Mouse (Mus musculus): Measurements from ENCODE around the gene Tmem274. TPM values are rescaled to one million over a fixed set of nuclear protein-coding genes. Genes with fewer than 3 reads are reported as not detected.
A peak's percentile ranks its signal among the peaks of the same experiment; 100 is the strongest.

Tmem274 gene
- polyA plus RNA-seq, 1 experiment from 2014 or later: 0.35 TPM

DNA sequence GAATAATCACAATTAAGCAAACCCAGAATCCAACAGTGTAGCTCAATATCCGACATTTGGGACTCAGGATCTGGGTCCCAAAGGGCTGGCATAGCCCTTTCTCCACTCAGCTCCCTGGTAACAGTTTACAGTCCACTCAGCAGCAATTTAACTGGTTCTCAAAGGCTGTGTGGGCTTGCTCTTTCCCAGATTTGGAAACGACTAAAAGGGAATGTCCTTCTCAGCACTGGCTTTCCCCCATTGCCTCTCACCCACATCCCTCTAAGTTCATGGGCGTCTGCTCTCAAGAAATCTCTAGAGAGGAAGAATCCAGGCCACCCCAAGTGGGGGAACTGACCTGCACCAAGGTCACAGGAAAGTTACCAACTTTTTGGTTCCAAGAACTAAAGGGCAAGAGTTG lies 7.4 kb downstream of the Tmem274 start:
- H3K27me3 ChIP-seq: no peaks in the 10 kb centered on the region
- peaks cover 19% of the 10 kb centered on the region for H3K4me1 ChIP-seq (replicated peaks)
- no peaks in the 10 kb centered on the region for H3K9me3 ChIP-seq (replicated peaks)
- H3K27ac ChIP-seq: peak overlapping the region; percentile 90
- H3K4me2 ChIP-seq: peak overlapping the region; percentile 88
- H3K4me3 ChIP-seq: peak overlapping the region; percentile 81
- no peak for ATAC-seq (replicated peaks; ENCODE audit: insufficient number of reproducible peaks, insufficient read depth, low FRiP score, low read depth)
- peaks cover 29% of the 10 kb centered on the region for H3K36me3 ChIP-seq
- WGBS: 38% methylated on average over 3 of the region's 3 CpGs
- peak overlapping the region; percentile 73 for H3K9ac ChIP-seq

- H3K4me1 ChIP-seq (replicated peaks): peaks cover 19% of the 10 kb centered on the region
- peak within 1 kb of the TSS; percentile 81 for H3K4me3 ChIP-seq
- H3K9me3 ChIP-seq (replicated peaks): no peaks in the 10 kb centered on the region
- H3K27me3 ChIP-seq: no peaks in the 10 kb centered on the region
- peak; percentile 97 for ATAC-seq (replicated peaks; ENCODE audit: insufficient number of reproducible peaks, insufficient read depth, low FRiP score, low read depth)
- H3K4me2 ChIP-seq: peak within 1 kb of the TSS; percentile 88
- peak within 1 kb of the TSS; percentile 90 for H3K27ac ChIP-seq
- under 1% methylated on average over 59 of the region's 60 CpGs for WGBS
- peaks cover 35% of the 10 kb centered on the region for H3K36me3 ChIP-seq
- H3K9ac ChIP-seq: peak within 1 kb of the TSS; percentile 79
Measured at GRCm38 (mm10) chr4:149485053-149485824, 8.1 kb downstream of the Tmem274 start, which contains the start of the genes Nmnat1 and Lzic. Gene Nmnat1 (minus strand): TSS chr4:149485202. Gene Lzic (plus strand): TSS chr4:149485229.

DNA sequence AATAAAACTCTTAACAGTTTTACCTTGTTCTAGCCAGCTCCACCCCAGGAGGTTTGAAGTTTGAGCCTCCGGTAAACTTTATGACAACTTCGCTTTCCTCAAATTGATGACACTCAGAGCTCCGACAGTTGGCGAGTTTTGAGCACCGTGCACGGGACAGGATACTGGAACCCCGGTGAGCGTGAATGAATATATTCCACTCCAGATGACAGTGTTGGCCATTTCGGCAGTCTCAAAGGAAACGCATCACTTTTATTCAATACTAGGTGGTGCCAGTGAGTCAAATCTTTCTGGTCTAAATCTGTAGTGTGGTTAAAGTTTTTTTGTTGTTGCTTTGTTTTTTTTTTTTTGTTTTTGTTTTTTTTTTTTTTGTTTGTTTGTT lies 8.6 kb downstream of the Tmem274 start:
- ATAC-seq (replicated peaks; ENCODE audit: insufficient number of reproducible peaks, insufficient read depth, low FRiP score, low read depth): no peak
- WGBS: under 1% methylated on average over 10 of the region's 10 CpGs
- peaks cover 39% of the 10 kb centered on the region for H3K36me3 ChIP-seq

GRCm38 (mm10) chr4:149487729-149488128 lies 10.6 kb downstream of the Tmem274 start:
- H3K36me3 ChIP-seq: peaks cover 49% of the 10 kb centered on the region
- 93% methylated on average over 12 of the region's 12 CpGs for WGBS
- no peaks in the 10 kb centered on the region for H3K27me3 ChIP-seq
- H3K27ac ChIP-seq: no peak overlapping the region
- no peak overlapping the region for H3K4me3 ChIP-seq
- no peak overlapping the region for H3K4me2 ChIP-seq
- H3K4me1 ChIP-seq (replicated peaks): peaks cover 19% of the 10 kb centered on the region
- H3K9me3 ChIP-seq (replicated peaks): no peaks in the 10 kb centered on the region
- no peak for ATAC-seq (replicated peaks; ENCODE audit: insufficient number of reproducible peaks, insufficient read depth, low FRiP score, low read depth)
- H3K9ac ChIP-seq: no peak overlapping the region

More for the DNA sequence above, 8.6 kb downstream of the Tmem274 start:
- Histone ChIP-seq H3K4me3 (peak overlapping the region; percentile 81), H3K27ac (peak overlapping the region; percentile 90), H3K9me3 (replicated peaks) (no peaks in the 10 kb centered on the region), H3K27me3 (no peaks in the 10 kb centered on the region), H3K4me2 (peak overlapping the region; percentile 88), H3K4me1 (replicated peaks) (peaks cover 19% of the 10 kb centered on the region), H3K9ac (peak overlapping the region; percentile 79)

GRCm38 (mm10) chr4:149489415-149490240 lies 12.4 kb downstream of the Tmem274 start:
- Histone ChIP-seq H3K27ac (no peak overlapping the region), H3K4me2 (no peak overlapping the region), H3K27me3 (no peaks in the 10 kb centered on the region), H3K9me3 (replicated peaks) (no peaks in the 10 kb centered on the region), H3K36me3 (peaks cover 66% of the 10 kb centered on the region), H3K4me1 (replicated peaks) (peaks cover 11% of the 10 kb centered on the region; the same call in 1 of the 2 replicates), H3K9ac (no peak overlapping the region), H3K4me3 (no peak overlapping the region)
- ATAC-seq (replicated peaks; ENCODE audit: insufficient number of reproducible peaks, insufficient read depth, low FRiP score, low read depth): no peak
- WGBS: 90% methylated on average over 14 of the region's 14 CpGs

DNA sequence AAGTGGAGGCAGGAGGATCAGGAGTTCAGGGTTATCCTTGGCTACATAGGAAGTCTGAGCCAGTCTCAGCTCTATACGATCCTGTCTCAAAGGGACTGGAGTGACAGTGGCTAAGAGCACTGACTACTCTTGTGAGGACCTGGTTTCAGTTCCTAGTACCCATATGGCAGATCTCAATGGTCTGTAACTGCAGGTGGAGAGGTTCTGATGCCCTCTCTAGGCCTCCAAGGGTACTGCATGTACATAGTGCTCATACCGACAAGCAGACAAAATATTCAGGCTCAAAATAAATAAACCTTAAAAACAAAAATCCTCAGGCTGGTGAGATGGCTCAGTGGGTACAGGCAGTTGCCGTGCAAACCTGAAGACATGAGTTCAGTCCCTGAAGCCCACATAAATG lies 14.0 kb downstream of the Tmem274 start:
- Histone ChIP-seq H3K4me3 (no peak overlapping the region), H3K36me3 (peaks cover 78% of the 10 kb centered on the region), H3K27me3 (no peaks in the 10 kb centered on the region), H3K9ac (no peak overlapping the region), H3K4me1 (replicated peaks) (peaks cover 9% of the 10 kb centered on the region; the same call in 1 of the 2 replicates), H3K4me2 (no peak overlapping the region), H3K27ac (no peak overlapping the region), H3K9me3 (replicated peaks) (no peaks in the 10 kb centered on the region)
- no peak for ATAC-seq (replicated peaks; ENCODE audit: insufficient number of reproducible peaks, insufficient read depth, low FRiP score, low read depth)
- WGBS: 98% methylated on average over 3 of the region's 3 CpGs

- WGBS: 87% methylated on average over 2 of the region's 2 CpGs
Measured at GRCm38 (mm10) chr4:149496612-149497011, 19.4 kb downstream of the Tmem274 start.

DNA sequence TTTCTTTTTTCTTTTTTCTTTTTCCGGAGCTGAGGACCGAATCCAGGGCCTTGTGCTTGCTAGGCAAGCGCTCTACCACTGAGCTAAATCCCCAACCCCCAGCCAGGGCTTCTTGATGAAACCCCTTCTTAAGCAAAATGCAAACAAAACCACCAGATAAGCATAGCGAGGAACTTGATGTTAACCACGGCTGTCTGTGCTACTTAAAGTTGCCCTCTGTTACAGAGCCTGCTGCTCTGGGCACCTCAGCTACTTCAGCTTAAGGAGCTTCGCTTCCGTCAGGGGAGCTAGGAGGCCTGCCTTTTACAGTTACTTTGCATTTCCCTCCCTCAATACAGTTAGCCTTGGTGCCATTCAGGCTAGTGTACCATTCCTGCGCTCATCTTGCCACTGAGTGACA lies 21.7 kb downstream of the Tmem274 start:
- Histone ChIP-seq H3K4me1 (replicated peaks) (no peaks in the 10 kb centered on the region), H3K36me3 (peaks cover 50% of the 10 kb centered on the region), H3K4me3 (no peak overlapping the region), H3K27ac (no peak overlapping the region), H3K9me3 (replicated peaks) (no peaks in the 10 kb centered on the region), H3K27me3 (no peaks in the 10 kb centered on the region), H3K4me2 (no peak overlapping the region), H3K9ac (no peak overlapping the region)
- no peak for ATAC-seq (replicated peaks; ENCODE audit: insufficient number of reproducible peaks, insufficient read depth, low FRiP score, low read depth)
- WGBS: 80% methylated on average over 8 of the region's 8 CpGs

More at GRCm38 (mm10) chr4:149496612-149497011, 19.4 kb downstream of the Tmem274 start:
- H3K27ac ChIP-seq: no peak overlapping the region
- H3K36me3 ChIP-seq: peaks cover 62% of the 10 kb centered on the region
- H3K4me2 ChIP-seq: no peak overlapping the region
- H3K4me1 ChIP-seq (replicated peaks): no peaks in the 10 kb centered on the region
- H3K9me3 ChIP-seq (replicated peaks): no peaks in the 10 kb centered on the region
- ATAC-seq (replicated peaks; ENCODE audit: insufficient number of reproducible peaks, insufficient read depth, low FRiP score, low read depth): no peak
- no peak overlapping the region for H3K9ac ChIP-seq
- H3K27me3 ChIP-seq: no peaks in the 10 kb centered on the region
- no peak overlapping the region for H3K4me3 ChIP-seq

- Histone ChIP-seq H3K4me2 (no peak overlapping the region), H3K9ac (no peak overlapping the region), H3K27ac (no peak overlapping the region), H3K4me3 (no peak overlapping the region), H3K4me1 (replicated peaks) (no peaks in the 10 kb centered on the region), H3K36me3 (peaks cover 41% of the 10 kb centered on the region), H3K9me3 (replicated peaks) (no peaks in the 10 kb centered on the region), H3K27me3 (no peaks in the 10 kb centered on the region)
- whole genome bisulfite sequencing: 74% methylated on average over 5 of the region's 5 CpGs
- no peak for ATAC-seq (replicated peaks; ENCODE audit: insufficient number of reproducible peaks, insufficient read depth, low FRiP score, low read depth)
Measured at GRCm38 (mm10) chr4:149499790-149500189, 22.6 kb downstream of the Tmem274 start.

DNA sequence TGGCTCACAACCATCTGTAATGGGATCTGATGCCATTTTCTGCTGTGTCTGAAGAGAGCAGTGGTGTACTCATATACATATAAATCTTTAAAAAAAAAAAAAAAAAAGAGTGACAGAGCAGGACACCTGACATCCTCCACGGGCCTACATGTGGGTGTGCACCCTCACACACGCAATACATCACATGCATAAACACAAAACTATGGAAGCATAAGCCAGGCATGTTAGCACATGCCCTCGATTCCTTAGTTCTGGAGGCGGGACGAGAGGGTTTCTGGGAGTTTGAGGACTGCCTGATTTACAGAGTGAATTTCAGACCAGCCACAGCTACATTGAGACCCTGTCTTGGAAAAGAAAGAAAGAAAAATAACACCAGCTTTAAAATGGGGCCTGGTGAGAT lies 27.2 kb downstream of the Tmem274 start:
- H3K4me1 ChIP-seq (replicated peaks): no peaks in the 10 kb centered on the region
- H3K27me3 ChIP-seq: no peaks in the 10 kb centered on the region
- H3K4me2 ChIP-seq: no peak overlapping the region
- no peak for ATAC-seq (replicated peaks; ENCODE audit: insufficient number of reproducible peaks, insufficient read depth, low FRiP score, low read depth)
- H3K27ac ChIP-seq: no peak overlapping the region
- no peak overlapping the region for H3K4me3 ChIP-seq
- H3K9me3 ChIP-seq (replicated peaks): no peaks in the 10 kb centered on the region
- H3K36me3 ChIP-seq: peaks cover 8% of the 10 kb centered on the region
- 78% methylated on average over 5 of the region's 5 CpGs for WGBS
- H3K9ac ChIP-seq: no peak overlapping the region

DNA sequence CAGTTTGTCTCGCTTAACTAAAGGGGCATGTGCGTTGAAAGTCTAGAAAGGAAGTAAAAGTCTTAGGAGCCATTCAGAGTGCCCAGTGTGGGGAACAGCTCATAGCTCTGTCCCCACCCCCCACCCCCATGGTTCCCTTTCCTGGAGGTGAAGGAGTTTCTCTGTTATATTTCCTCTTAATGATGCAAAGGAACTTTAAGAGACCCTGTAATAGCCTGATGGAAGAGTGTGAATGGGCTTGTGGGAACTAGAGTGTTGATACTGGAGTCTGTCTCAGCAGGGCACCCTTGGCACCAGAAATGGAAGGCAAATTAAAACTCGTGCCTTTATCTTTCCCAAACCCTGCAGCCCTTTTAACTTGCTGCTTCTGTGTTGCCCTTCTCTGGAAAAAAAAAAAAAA lies 27.7 kb downstream of the Tmem274 start:
- peaks cover 8% of the 10 kb centered on the region for H3K36me3 ChIP-seq
- WGBS: 43% methylated on average over 3 of the region's 3 CpGs

More for the DNA sequence above, 27.7 kb downstream of the Tmem274 start:
- Histone ChIP-seq H3K27me3 (no peaks in the 10 kb centered on the region), H3K27ac (no peak overlapping the region), H3K4me2 (no peak overlapping the region), H3K9ac (no peak overlapping the region), H3K4me1 (replicated peaks) (no peaks in the 10 kb centered on the region), H3K4me3 (no peak overlapping the region), H3K9me3 (replicated peaks) (no peaks in the 10 kb centered on the region)
- no peak for ATAC-seq (replicated peaks; ENCODE audit: insufficient number of reproducible peaks, insufficient read depth, low FRiP score, low read depth)
